Mouse (Mus musculus): ENCODE measurements around the gene Ccdc106. TPM values are rescaled to one million over a fixed set of nuclear protein-coding genes. Genes with fewer than 3 reads are reported as not detected.
"Not testable (repeated sequence)": the region's sequence is repeated elsewhere in the genome, so short reads cannot be mapped to it uniquely, and the experiment has no call there.

Ccdc106 gene
- total and polyA plus RNA-seq, 3 experiments, result 0.52 to 0.81 TPM; not detected in 1

- Histone ChIP-seq H3K79me2 (replicated peaks; ENCODE audit: control insufficient read depth, extremely low read depth, insufficient read depth, poor library complexity, severe bottlenecking) (no peaks in the 10 kb centered on the region), H3K27ac (ENCODE audit: insufficient read depth, low read depth) (no peak overlapping the region), H3K9ac (ENCODE audit: insufficient read depth, low read depth) (no peak overlapping the region), H3K4me2 (ENCODE audit: insufficient read depth, low read depth, poor library complexity, severe bottlenecking) (no peak overlapping the region), H3K36me3 (replicated peaks in 1 of 2; ENCODE audit: control insufficient read depth in 1 of 2, insufficient read depth in 1 of 2, low read length in 1 of 2) (no peaks in the 10 kb centered on the region), H3K4me1 (ENCODE audit: control insufficient read depth in 1 of 2, insufficient read depth in 2 of 2) (peaks cover 0 to 12% of the 10 kb centered on the region in 2 experiments; a peak in 2 of 4 replicates), H3K27me3 (replicated peaks) (no peaks in the 10 kb centered on the region), H3K9me3 (replicated peaks; ENCODE audit: low read length) (peaks cover 3% of the 10 kb centered on the region), H3K4me3 (replicated peaks in 1 of 3; ENCODE audit: low read depth in 2 of 3, low read length in 2 of 3, poor library complexity in 1 of 3) (no peak overlapping the region)
- in situ Hi-C loops (cut with MboI; ENCODE audit: low pct_ligation_motif_present, low pct_unique_long_range_greater_than_20kb, low sequenced_read_pairs) (no loop called here), dilution Hi-C loops (cut with MboI; ENCODE audit: extremely low pct_ligation_motif_present, extremely low pct_unique_long_range_greater_than_20kb, low sequenced_read_pairs) (no loop called here)
- DNase-seq (ENCODE audit: extremely low read depth), result no peak
- TF ChIP-seq MXI1 (IDR thresholded peaks at IDR 0.05; ENCODE audit: low read depth, low read length), result no peak
- TF ChIP-seq ZNF384 (IDR thresholded peaks at IDR 0.05; ENCODE audit: low read depth, low read length), result no peak
- no peak for TF ChIP-seq USF2 (conservative IDR thresholded peaks at IDR 0.05; ENCODE audit: low read depth, low read length)
- no peak for TF ChIP-seq MAZ (IDR thresholded peaks at IDR 0.05; ENCODE audit: low read depth, low read length)
- TF ChIP-seq PAX5 (IDR thresholded peaks at IDR 0.05; ENCODE audit: low read length), result no peak
- peak; percentile 11 to 65; a peak in 2 of 4 replicates for TF ChIP-seq CTCF (conservative IDR thresholded peaks at IDR 0.05 in 1 of 2, IDR thresholded peaks at IDR 0.05 in 1 of 2; ENCODE audit: low read depth in 2 of 2, low read length in 2 of 2)
- peak; percentile 64 for TF ChIP-seq SMC3 (IDR thresholded peaks at IDR 0.05; ENCODE audit: low read depth, low read length)
- TF ChIP-seq POLR2A (IDR thresholded peaks at IDR 0.05; ENCODE audit: low read depth, low read length), result no peak
- peak; percentile 51 for TF ChIP-seq RAD21 (IDR thresholded peaks at IDR 0.05; ENCODE audit: low read depth, low read length)
Observed at GRCm38 (mm10) chr7:4999876-5000275, 20.5 kb upstream of the Ccdc106 start.

GRCm38 (mm10) chr7:5002876-5003275 is 17.5 kb upstream of the Ccdc106 start:
- H3K79me2 ChIP-seq (replicated peaks; ENCODE audit: control insufficient read depth, extremely low read depth, insufficient read depth, poor library complexity, severe bottlenecking); H3K9me3 ChIP-seq (replicated peaks; ENCODE audit: low read length); DNase-seq (ENCODE audit: extremely low read depth); H3K27ac ChIP-seq (ENCODE audit: insufficient read depth, low read depth); H3K4me1 ChIP-seq (ENCODE audit: control insufficient read depth in 1 of 2, insufficient read depth in 2 of 2); H3K4me2 ChIP-seq (ENCODE audit: insufficient read depth, low read depth, poor library complexity, severe bottlenecking); H3K27me3 ChIP-seq (replicated peaks); in situ Hi-C loops (cut with MboI; ENCODE audit: low pct_ligation_motif_present, low pct_unique_long_range_greater_than_20kb, low sequenced_read_pairs); dilution Hi-C loops (cut with MboI; ENCODE audit: extremely low pct_ligation_motif_present, extremely low pct_unique_long_range_greater_than_20kb, low sequenced_read_pairs); H3K9ac ChIP-seq (ENCODE audit: insufficient read depth, low read depth); H3K4me3 ChIP-seq (replicated peaks in 1 of 3; ENCODE audit: low read depth in 2 of 3, low read length in 2 of 3, poor library complexity in 1 of 3): not testable (repeated sequence)
- peaks cover 8 to 20% of the 10 kb centered on the region in 2 experiments for H3K36me3 ChIP-seq (replicated peaks in 1 of 2; ENCODE audit: control insufficient read depth in 1 of 2, insufficient read depth in 1 of 2, low read length in 1 of 2)

GRCm38 (mm10) chr7:5008229-5008628 is 12.1 kb upstream of the Ccdc106 start:
- no peaks in the 10 kb centered on the region for H3K9me3 ChIP-seq (replicated peaks; ENCODE audit: low read length)
- no peaks in the 10 kb centered on the region for H3K27me3 ChIP-seq (replicated peaks)
- DNase-seq (ENCODE audit: extremely low read depth), result no peak
- in situ Hi-C loops (cut with MboI; ENCODE audit: low pct_ligation_motif_present, low pct_unique_long_range_greater_than_20kb, low sequenced_read_pairs), result no loop called here
- no peak overlapping the region for H3K9ac ChIP-seq (ENCODE audit: insufficient read depth, low read depth)
- H3K36me3 ChIP-seq (replicated peaks in 1 of 2; ENCODE audit: control insufficient read depth in 1 of 2, insufficient read depth in 1 of 2, low read length in 1 of 2), result peaks cover 54 to 68% of the 10 kb centered on the region in 2 experiments
- peaks cover 5% of the 10 kb centered on the region; the same call in 1 of the 2 replicates for H3K79me2 ChIP-seq (replicated peaks; ENCODE audit: control insufficient read depth, extremely low read depth, insufficient read depth, poor library complexity, severe bottlenecking)
- H3K27ac ChIP-seq (ENCODE audit: insufficient read depth, low read depth), result no peak overlapping the region
- no peak for TF ChIP-seq MAFK (IDR thresholded peaks at IDR 0.05; ENCODE audit: insufficient replicate concordance, low read length)
- TF ChIP-seq TCF12 (IDR thresholded peaks at IDR 0.05; ENCODE audit: low read depth, low read length), result no peak
- no peak for TF ChIP-seq CHD2 (IDR thresholded peaks at IDR 0.05; ENCODE audit: low read length)
- no peak for TF ChIP-seq POLR2AphosphoS2 (IDR thresholded peaks at IDR 0.05; ENCODE audit: low read depth, low read length)
- TF ChIP-seq JUN (IDR thresholded peaks at IDR 0.05; ENCODE audit: insufficient read depth, low read depth, low read length), result no peak
- no peak for TF ChIP-seq UBTF (IDR thresholded peaks at IDR 0.05; ENCODE audit: low read depth, low read length)
- TF ChIP-seq POLR2A (IDR thresholded peaks at IDR 0.05; ENCODE audit: low read depth, low read length), result no peak
- H3K4me3 ChIP-seq (replicated peaks in 1 of 3; ENCODE audit: low read depth in 2 of 3, low read length in 2 of 3, poor library complexity in 1 of 3), result no peak overlapping the region
- dilution Hi-C loops (cut with MboI; ENCODE audit: extremely low pct_ligation_motif_present, extremely low pct_unique_long_range_greater_than_20kb, low sequenced_read_pairs), result no loop called here
- H3K4me2 ChIP-seq (ENCODE audit: insufficient read depth, low read depth, poor library complexity, severe bottlenecking), result no peak overlapping the region
- peaks cover 4 to 20% of the 10 kb centered on the region in 2 experiments for H3K4me1 ChIP-seq (ENCODE audit: control insufficient read depth in 1 of 2, insufficient read depth in 2 of 2)

All from CH12.LX (cell line).